Mouse (Mus musculus) heart, postnatal 4 days (tissue): ENCODE data around the gene Klf11. TPM values are rescaled to one million over a fixed set of nuclear protein-coding genes. Genes with fewer than 3 reads are reported as not detected.

Experiments
- DNase-seq: peaks from one replicate; pipeline ENCODE4 v3.0.0; 2021
- total RNA-seq, 2 experiments: library from RNA; stranded (reverse); gene quantifications; 2 replicates each; pipeline ENCODE4 v1.2.3; 2021

Gene Klf11
- total RNA-seq, 2 experiments from 2014 or later, result 32.6 to 35.8 TPM

GRCm38 (mm10) chr12:24705502-24706263 is 54.6 kb downstream of the Klf11 start:
- DNase-seq, result no peak

DNA sequence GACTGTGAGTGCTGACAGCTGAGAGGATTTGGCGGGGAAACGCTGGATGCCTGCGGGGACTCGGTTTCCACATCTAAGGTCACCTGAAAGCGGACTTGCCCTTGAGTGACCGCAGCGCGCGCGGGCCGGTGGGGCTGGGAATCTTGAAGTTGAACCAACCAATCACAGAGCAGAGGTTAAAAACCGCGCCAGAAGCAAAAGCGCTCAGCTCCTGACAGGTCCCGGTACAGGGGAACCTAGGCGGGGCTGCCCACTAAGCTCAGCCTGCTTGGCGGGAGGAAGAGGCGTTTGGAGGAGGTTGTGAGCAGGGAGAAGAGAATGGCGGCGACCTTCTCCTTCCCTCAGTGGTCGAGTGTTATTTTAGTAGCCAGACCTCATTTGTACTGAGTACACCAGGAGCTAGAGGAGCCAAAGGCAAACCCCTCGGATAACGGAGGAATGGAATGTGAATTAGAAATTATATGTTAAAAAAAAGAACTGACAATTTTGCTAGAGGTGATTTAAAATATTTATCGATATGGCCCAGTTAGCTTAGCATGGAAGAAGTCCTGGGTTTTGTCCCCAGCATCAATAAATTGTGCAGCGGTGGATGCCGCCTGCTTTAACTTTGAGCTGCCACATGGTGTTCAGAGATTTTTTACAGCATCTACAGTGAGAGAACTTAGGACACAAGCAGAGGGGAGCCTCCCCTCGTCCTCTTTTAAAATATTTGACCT is 55.8 kb downstream of the Klf11 start:
- DNase-seq, result peak; percentile 67

- DNase-seq, result no peak
Observed at GRCm38 (mm10) chr12:24707480-24707802, 56.4 kb downstream of the Klf11 start.

DNA sequence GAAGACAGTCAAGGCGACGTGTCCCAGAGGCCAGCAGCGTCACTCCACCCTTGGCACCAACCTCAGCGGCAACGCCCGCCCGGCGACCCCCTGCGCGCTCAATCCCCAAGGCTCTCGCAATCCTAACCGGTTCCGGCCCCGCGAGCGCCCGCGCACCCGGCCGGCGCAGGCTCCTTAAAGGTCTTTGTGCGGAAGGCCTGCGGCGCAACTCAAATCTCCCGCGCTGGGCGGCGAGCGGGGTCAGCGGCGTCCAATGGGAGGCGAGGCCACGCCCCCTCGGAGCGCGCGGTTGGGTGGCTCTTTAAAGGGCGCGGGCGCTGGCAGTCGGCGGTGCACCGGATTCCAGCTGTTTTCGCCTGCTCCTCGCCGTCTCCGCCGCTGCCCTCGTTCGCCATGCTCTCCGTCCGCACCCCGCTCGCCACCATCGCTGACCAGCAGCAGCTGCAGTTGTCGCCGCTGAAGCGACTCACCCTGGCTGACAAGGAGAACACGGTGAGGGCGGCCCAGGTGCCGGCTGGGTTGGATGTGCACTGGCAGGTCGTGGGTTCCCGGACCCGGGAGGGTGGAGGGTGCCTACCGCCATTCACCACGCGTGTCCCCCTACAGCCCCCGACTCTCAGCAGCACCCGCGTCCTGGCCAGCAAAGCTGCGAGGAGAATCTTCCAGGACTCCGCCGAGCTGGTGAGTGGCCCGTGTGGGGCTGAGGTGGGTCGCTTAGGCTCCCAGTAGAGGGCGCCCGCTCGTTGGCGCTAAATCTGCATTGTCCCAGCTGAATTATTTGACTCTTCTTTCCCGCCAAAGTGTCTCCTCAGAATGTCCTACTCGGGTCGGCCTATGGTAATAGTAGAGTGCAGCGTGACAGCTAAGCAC is 57.1 kb downstream of the Klf11 start, which contains the start of gene Rrm2:
Rrm2 (plus strand) TSS at position 288 of the 870 bp plus-strand sequence.
- DNase-seq, result peak; percentile 97

- DNase-seq, result no peak
Observed at GRCm38 (mm10) chr12:24708824-24709218, 57.7 kb downstream of the Klf11 start.

DNA sequence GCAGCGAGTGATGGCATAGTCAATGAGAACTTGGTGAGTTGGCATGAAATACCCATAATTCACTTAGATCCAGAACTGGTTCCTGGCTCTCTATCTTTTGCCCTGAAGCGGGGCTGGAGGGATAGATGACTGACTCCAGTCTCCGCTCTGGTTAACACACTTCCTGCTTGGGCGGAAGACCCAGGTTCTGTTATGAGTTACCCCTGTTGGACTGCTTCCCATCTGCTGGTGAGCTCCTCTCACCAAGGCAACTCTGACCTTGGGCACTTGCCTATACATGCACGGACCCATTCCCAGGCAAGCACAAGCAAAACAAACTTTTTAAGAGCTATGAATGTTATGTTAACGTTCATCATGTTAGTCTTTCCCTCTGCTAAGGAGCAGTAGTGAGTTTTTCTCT is 58.3 kb downstream of the Klf11 start:
- DNase-seq, result no peak

DNA sequence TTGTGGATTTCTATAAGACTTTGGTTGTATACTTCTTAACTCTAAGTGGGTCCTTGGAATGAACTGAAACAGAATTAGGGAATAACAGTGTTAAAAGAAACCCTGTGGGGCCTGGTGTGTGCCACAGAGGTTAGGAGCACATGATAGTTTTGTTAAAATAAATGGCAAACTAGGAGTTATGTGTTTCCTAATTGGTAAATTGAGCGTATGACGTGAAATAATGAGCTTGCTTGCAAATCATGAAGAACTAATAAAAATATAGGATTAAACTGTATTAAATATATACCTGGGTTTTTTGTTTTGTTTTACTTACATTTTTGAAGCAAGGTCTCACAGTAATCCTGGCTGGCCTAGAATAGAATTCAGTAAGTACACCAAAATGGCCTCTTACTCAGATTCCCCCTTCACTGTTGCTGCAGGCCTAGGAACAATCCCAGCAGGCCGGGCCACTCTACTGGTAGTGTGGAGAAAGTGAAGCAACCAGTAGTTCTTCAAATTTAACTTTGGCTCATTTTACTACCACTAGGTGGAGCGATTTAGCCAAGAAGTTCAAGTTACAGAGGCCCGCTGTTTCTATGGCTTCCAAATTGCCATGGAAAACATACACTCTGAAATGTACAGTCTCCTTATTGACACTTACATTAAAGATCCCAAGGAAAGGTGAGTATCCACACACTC is 58.9 kb downstream of the Klf11 start:
- DNase-seq, result peak; percentile 72

DNA sequence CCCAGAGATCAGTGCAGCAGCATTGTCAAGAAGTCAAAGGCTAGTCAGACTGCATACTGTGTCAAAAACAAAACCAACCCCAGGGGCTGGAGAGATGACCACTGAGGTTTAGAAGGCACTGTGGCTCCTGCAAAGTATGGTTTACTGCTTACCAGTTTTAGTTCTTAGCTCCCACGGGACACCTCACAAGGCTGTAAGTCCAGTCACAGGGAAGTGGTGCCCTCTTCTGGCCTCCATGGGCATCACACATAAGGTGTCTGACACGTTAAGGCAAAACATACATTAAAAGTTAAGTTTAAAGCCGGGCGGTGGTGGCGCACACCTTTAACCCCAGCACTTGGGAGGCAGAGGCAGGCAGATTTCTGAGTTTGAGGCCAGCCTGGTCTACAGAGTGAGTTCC is 59.6 kb downstream of the Klf11 start:
- DNase-seq, result peak; percentile 33

Other genes with a start within 250 kb of the Klf11 start
- gene Taf1b, start 152.9 kb upstream of the Klf11 start, total RNA-seq, result 10 to 100 TPM; 17.2 to 17.8 TPM
- 1 to 10 TPM in 1 of 2 experiments, under 1 TPM in 1; 0.93 to 1.4 TPM for gene Grhl1, start 79.0 kb upstream of the Klf11 start, total RNA-seq
- gene Cys1, start 30.5 kb downstream of the Klf11 start, total RNA-seq, result 1 to 10 TPM; 2.8 to 3.4 TPM
- 100 to 1,000 TPM; 166 to 174 TPM for gene Rrm2, start 57.0 kb downstream of the Klf11 start, total RNA-seq
- gene Mboat2, start 179.6 kb downstream of the Klf11 start, total RNA-seq, result 10 to 100 TPM; 17.5 to 19.9 TPM